Mouse (Mus musculus): ENCODE measurements around the gene Gm17654. TPM values are rescaled to one million over a fixed set of nuclear protein-coding genes. Genes with fewer than 3 reads are reported as not detected.
"Not testable (repeated sequence)": the region's sequence is repeated elsewhere in the genome, so short reads cannot be mapped to it uniquely, and the experiment has no call there.

Gene Gm17654
- not detected in 2 replicates for polyA plus RNA-seq (2015; fragmentation: Nextera tagmentation; extraction: Ambion mirVana)

GRCm38 (mm10) chr14:43579046-43579445, at the start of gene Gm17654:
Gene Gm17654, minus strand, starts transcription at chr14:43579146.
- H3K9me3 ChIP-seq; H3K27ac ChIP-seq (replicated peaks); H3K4me2 ChIP-seq; H3K9ac ChIP-seq; H3K4me1 ChIP-seq (replicated peaks); H3K36me3 ChIP-seq; H3K27me3 ChIP-seq; ATAC-seq (ENCODE audit: low FRiP score, low read depth); H3K4me3 ChIP-seq: not testable (repeated sequence)
- 89% methylated on average over 1 of the region's 2 CpGs for WGBS

- H3K36me3 ChIP-seq; H3K9me3 ChIP-seq; ATAC-seq (ENCODE audit: low FRiP score, low read depth); H3K27ac ChIP-seq (replicated peaks); H3K27me3 ChIP-seq; H3K4me3 ChIP-seq; H3K4me1 ChIP-seq (replicated peaks); H3K4me2 ChIP-seq; H3K9ac ChIP-seq: not testable (repeated sequence)
Measured at GRCm38 (mm10) chr14:43607913-43608312, 29.0 kb upstream of the Gm17654 start, which contains the start of gene Gm10375. Gene Gm10375, minus strand, starts transcription at chr14:43608013.

- 88% methylated on average over 4 of the region's 4 CpGs for WGBS
- not testable (repeated sequence) for H3K27me3 ChIP-seq; H3K27ac ChIP-seq (replicated peaks); H3K4me3 ChIP-seq; ATAC-seq (ENCODE audit: low FRiP score, low read depth); H3K9ac ChIP-seq; H3K36me3 ChIP-seq; H3K4me2 ChIP-seq; H3K9me3 ChIP-seq; H3K4me1 ChIP-seq (replicated peaks)
Measured at GRCm38 (mm10) chr14:43577969-43578368, 977 bp downstream of the Gm17654 start.

GRCm38 (mm10) chr14:43552271-43552670, 26.7 kb downstream of the Gm17654 start:
- 89% methylated on average over 2 of the region's 2 CpGs for WGBS
- H3K27me3 ChIP-seq; H3K27ac ChIP-seq (replicated peaks); ATAC-seq (ENCODE audit: low FRiP score, low read depth); H3K4me3 ChIP-seq; H3K9ac ChIP-seq; H3K4me2 ChIP-seq; H3K4me1 ChIP-seq (replicated peaks); H3K36me3 ChIP-seq; H3K9me3 ChIP-seq: not testable (repeated sequence)

GRCm38 (mm10) chr14:43546281-43546680, 32.7 kb downstream of the Gm17654 start:
- not testable (repeated sequence) for H3K4me2 ChIP-seq; H3K4me3 ChIP-seq; H3K36me3 ChIP-seq; ATAC-seq (ENCODE audit: low FRiP score, low read depth); H3K27ac ChIP-seq (replicated peaks); H3K4me1 ChIP-seq (replicated peaks); H3K9ac ChIP-seq; H3K27me3 ChIP-seq; H3K9me3 ChIP-seq

- H3K27ac ChIP-seq (replicated peaks); ATAC-seq (ENCODE audit: low FRiP score, low read depth); H3K4me3 ChIP-seq; H3K9me3 ChIP-seq; H3K27me3 ChIP-seq; H3K9ac ChIP-seq; H3K4me2 ChIP-seq; H3K4me1 ChIP-seq (replicated peaks); H3K36me3 ChIP-seq: not testable (repeated sequence)
- WGBS = 92% methylated on average over 2 of the region's 2 CpGs
Measured at GRCm38 (mm10) chr14:43543276-43543675, 35.7 kb downstream of the Gm17654 start, which contains the start of gene Gm5799. Gene Gm5799, plus strand, starts transcription at chr14:43543576.

- H3K27ac ChIP-seq (replicated peaks); H3K4me2 ChIP-seq; H3K27me3 ChIP-seq; H3K4me3 ChIP-seq; H3K36me3 ChIP-seq; H3K9me3 ChIP-seq; H3K4me1 ChIP-seq (replicated peaks); H3K9ac ChIP-seq; ATAC-seq (ENCODE audit: low FRiP score, low read depth): not testable (repeated sequence)
- WGBS = 74% methylated on average over 2 of the region's 2 CpGs
Measured at GRCm38 (mm10) chr14:43538144-43538543, 40.8 kb downstream of the Gm17654 start.

GRCm38 (mm10) chr14:43532387-43532786, 46.6 kb downstream of the Gm17654 start:
- H3K36me3 ChIP-seq; H3K9ac ChIP-seq; H3K4me3 ChIP-seq; H3K4me1 ChIP-seq (replicated peaks); H3K4me2 ChIP-seq; H3K27me3 ChIP-seq; ATAC-seq (ENCODE audit: low FRiP score, low read depth); H3K9me3 ChIP-seq; H3K27ac ChIP-seq (replicated peaks): not testable (repeated sequence)
- 70% methylated on average over 6 of the region's 6 CpGs for WGBS

- ATAC-seq (ENCODE audit: low FRiP score, low read depth); H3K27ac ChIP-seq (replicated peaks); H3K36me3 ChIP-seq; H3K4me1 ChIP-seq (replicated peaks); H3K4me2 ChIP-seq; H3K27me3 ChIP-seq; H3K9ac ChIP-seq; H3K9me3 ChIP-seq; H3K4me3 ChIP-seq: not testable (repeated sequence)
- no CpG with 5 or more reads among the region's 6 CpGs for WGBS
Measured at GRCm38 (mm10) chr14:43532011-43532383, 46.9 kb downstream of the Gm17654 start.

GRCm38 (mm10) chr14:43531052-43532010, 47.6 kb downstream of the Gm17654 start:
- H3K4me3 ChIP-seq; H3K27ac ChIP-seq (replicated peaks); ATAC-seq (ENCODE audit: low FRiP score, low read depth); H3K4me2 ChIP-seq; H3K4me1 ChIP-seq (replicated peaks); H3K36me3 ChIP-seq; H3K9me3 ChIP-seq; H3K9ac ChIP-seq; H3K27me3 ChIP-seq: not testable (repeated sequence)
- 37% methylated on average over 14 of the region's 15 CpGs for WGBS

All from hindbrain, embryonic 15.5 days (tissue).